Mouse (Mus musculus) c-Kit-positive CD71-positive TER-119-negative erythroid progenitor cells, embryonic 14.5 days (primary cell): ENCODE results near the gene Zfp423.

Experiments
- DNase-seq: peaks from one replicate; pipeline ENCODE4 v3.0.0-alpha.2; 2013; ENCODE audit warnings: low read depth

The Zfp423 gene

GRCm38 (mm10) chr8:87662811-87663341, 296.5 kb downstream of the Zfp423 start:
- DNase-seq: no peak

- no peak for DNase-seq
Measured at GRCm38 (mm10) chr8:87662307-87662771, 297.1 kb downstream of the Zfp423 start.

GRCm38 (mm10) chr8:87660916-87661910, 298.2 kb downstream of the Zfp423 start:
- DNase-seq: no peak

- no peak for DNase-seq
Measured at GRCm38 (mm10) chr8:87660029-87660915, 299.1 kb downstream of the Zfp423 start.

- DNase-seq: no peak
Measured at GRCm38 (mm10) chr8:87657488-87657887, 301.9 kb downstream of the Zfp423 start.

GRCm38 (mm10) chr8:87656484-87657230, 302.7 kb downstream of the Zfp423 start:
- peak; percentile 37 for DNase-seq

- DNase-seq: no peak
Measured at GRCm38 (mm10) chr8:87655946-87656345, 303.4 kb downstream of the Zfp423 start.

- no peak for DNase-seq
Measured at GRCm38 (mm10) chr8:87647781-87648180, 311.6 kb downstream of the Zfp423 start.

GRCm38 (mm10) chr8:87645829-87646483, 313.4 kb downstream of the Zfp423 start:
- no peak for DNase-seq

- no peak for DNase-seq
Measured at GRCm38 (mm10) chr8:87645371-87645770, 314.0 kb downstream of the Zfp423 start.

- DNase-seq: no peak
Measured at GRCm38 (mm10) chr8:87640930-87641329, 318.5 kb downstream of the Zfp423 start.

GRCm38 (mm10) chr8:87636226-87636742, 323.1 kb downstream of the Zfp423 start:
- DNase-seq: no peak

GRCm38 (mm10) chr8:87631776-87632175, 327.6 kb downstream of the Zfp423 start:
- DNase-seq: no peak

GRCm38 (mm10) chr8:87629656-87630055, 329.7 kb downstream of the Zfp423 start:
- DNase-seq: no peak

- DNase-seq: no peak
Measured at GRCm38 (mm10) chr8:87621181-87621580, 338.2 kb downstream of the Zfp423 start.

- DNase-seq: no peak
Measured at GRCm38 (mm10) chr8:87620225-87620624, 339.2 kb downstream of the Zfp423 start.

- DNase-seq: no peak
Measured at GRCm38 (mm10) chr8:87619529-87619928, 339.9 kb downstream of the Zfp423 start.

- no peak for DNase-seq
Measured at GRCm38 (mm10) chr8:87619118-87619517, 340.3 kb downstream of the Zfp423 start.

- no peak for DNase-seq
Measured at GRCm38 (mm10) chr8:87613701-87614100, 345.7 kb downstream of the Zfp423 start.
